Mouse (Mus musculus) neural tube, embryonic 12.5 days (tissue): ENCODE results near the gene Igfals. TPM values are rescaled to one million over a fixed set of nuclear protein-coding genes. Genes with fewer than 3 reads are reported as not detected.
A peak's percentile ranks its signal among the peaks of the same experiment; 100 is the strongest.

Experiments used
- ATAC-seq: fragments of 200-750 bp; cut with Nextera tagmentation; 2 replicates; pipeline ENCODE4 v1.8.0; 2017; ENCODE audit warnings: low read depth, mild to moderate bottlenecking, moderate TSS enrichment, moderate library complexity; ENCODE audit not compliant: low FRiP score
- H3K27ac ChIP-seq: fragments of 300-500 bp; sonication (generic); 2 replicates; pipeline ENCODE4 v1.5.1; 2016
- H3K27me3 ChIP-seq: fragments of 300-500 bp; sonication (generic); replicated peaks from 2 replicates; pipeline ENCODE4 v1.6.1; 2016; ENCODE audit warnings: mild to moderate bottlenecking
- H3K36me3 ChIP-seq: fragments of 300-500 bp; sonication (generic); 2 replicates; pipeline ENCODE4 v1.6.1; 2016; ENCODE audit warnings: mild to moderate bottlenecking
- H3K4me1 ChIP-seq: fragments of 300-500 bp; sonication (generic); 2 replicates; pipeline ENCODE4 v1.6.1; 2016
- H3K4me2 ChIP-seq: fragments of 300-500 bp; sonication (generic); replicated peaks from 2 replicates; pipeline ENCODE4 v1.6.1; 2016; ENCODE audit warnings: mild to moderate bottlenecking
- H3K4me3 ChIP-seq: fragments of 300-500 bp; sonication (generic); 2 replicates; pipeline ENCODE4 v1.5.1; 2016
- H3K9ac ChIP-seq: fragments of 300-500 bp; sonication (generic); 2 replicates; pipeline ENCODE4 v1.6.1; 2016; ENCODE audit warnings: mild to moderate bottlenecking
- H3K9me3 ChIP-seq: fragments of 300-500 bp; sonication (generic); 2 replicates; pipeline ENCODE4 v1.6.1; 2016; ENCODE audit warnings: mild to moderate bottlenecking
- WGBS: fragments of 180-500 bp; shearing (Covaris S2); methylation state at CpG from one replicate; pipeline ENCODE4 v1.1.7; 2016; 5-methylcytosine and 5-hydroxymethylcytosine counted together
- polyA plus RNA-seq: library from polyadenylated mRNA; unstranded; fragments of >200 nt; fragmentation: Nextera tagmentation; extraction: Ambion mirVana; gene quantifications from 2 replicates; pipeline ENCODE4 v1.2.1, GENCODE M21; 2016

Gene Igfals
- polyA plus RNA-seq, 1 experiment from 2014 or later = 0.28 TPM

DNA sequence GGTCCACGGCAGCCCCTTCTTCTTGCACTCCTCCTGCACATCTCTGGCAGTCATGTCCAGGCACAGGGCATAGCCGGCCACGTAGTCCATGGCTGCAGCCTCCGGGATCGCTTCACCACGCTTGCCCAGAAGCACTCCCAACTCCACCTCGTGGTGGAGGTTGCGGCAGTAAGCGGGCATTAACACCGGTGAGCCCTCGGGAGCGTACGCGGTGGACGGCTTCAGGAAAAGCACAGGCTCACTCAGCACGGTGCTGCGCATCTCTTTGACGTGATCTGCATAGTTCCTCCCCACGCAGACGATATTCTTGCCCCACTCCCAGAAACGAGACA is 16.1 kb upstream of the Igfals start:
- no peaks in the 10 kb centered on the region for H3K9me3 ChIP-seq
- H3K4me3 ChIP-seq = peak overlapping the region; percentile 78
- WGBS = under 1% methylated on average over 21 of the region's 21 CpGs
- ATAC-seq = peak; percentile 73
- H3K27ac ChIP-seq = no peak overlapping the region
- peaks cover 4% of the 10 kb centered on the region; the same call in 1 of the 2 replicates for H3K27me3 ChIP-seq
- H3K4me1 ChIP-seq = peaks cover 17% of the 10 kb centered on the region; the same call in 1 of the 2 replicates
- H3K4me2 ChIP-seq = peak overlapping the region; percentile 92
- peaks cover 7% of the 10 kb centered on the region for H3K36me3 ChIP-seq
- peak overlapping the region; percentile 77 for H3K9ac ChIP-seq

DNA sequence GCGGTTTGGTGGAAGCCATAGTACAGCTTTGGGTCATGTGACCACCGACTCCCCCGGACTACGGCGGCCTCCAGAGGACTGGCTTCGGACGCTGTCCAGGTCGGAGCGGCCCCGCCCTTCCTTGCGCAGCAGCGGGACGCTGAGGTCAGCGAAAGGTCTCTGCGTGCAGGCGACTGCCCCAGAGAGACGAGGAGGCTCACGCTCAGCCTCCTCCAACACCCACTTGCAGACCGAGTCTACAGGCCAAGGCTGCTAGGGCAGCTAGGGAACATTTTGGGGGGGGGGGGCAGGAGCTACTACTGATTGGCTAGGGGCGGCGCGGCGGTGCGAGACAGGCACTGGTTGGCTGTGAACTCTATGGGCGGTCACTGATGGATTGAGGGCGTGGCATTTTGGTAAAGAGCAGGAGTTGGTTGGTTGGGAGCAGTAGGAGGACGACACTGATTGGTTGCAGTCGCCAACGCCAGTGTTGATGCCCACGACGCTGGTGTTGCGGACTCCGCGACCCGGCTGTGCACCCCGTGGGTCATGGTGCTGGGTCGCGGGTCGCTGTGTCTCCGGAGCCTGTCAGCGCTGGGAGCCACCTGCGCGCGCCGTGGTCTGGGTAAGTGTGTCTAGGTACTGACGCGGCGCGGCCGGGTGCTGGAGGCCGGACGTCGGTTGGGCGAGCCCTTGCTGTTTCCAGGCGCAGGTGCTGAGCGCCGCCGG is 15.6 kb upstream of the Igfals start, which contains the start of gene Fahd1:
Gene Fahd1, minus strand, starts transcription at position 300 of the 708 bp plus-strand sequence.
- peaks cover 4% of the 10 kb centered on the region; the same call in 1 of the 2 replicates for H3K27me3 ChIP-seq
- peak within 1 kb of the TSS; percentile 92 for H3K4me2 ChIP-seq
- H3K9ac ChIP-seq = peak within 1 kb of the TSS; percentile 77
- H3K4me1 ChIP-seq = peaks cover 17% of the 10 kb centered on the region; the same call in 1 of the 2 replicates
- H3K9me3 ChIP-seq = no peaks in the 10 kb centered on the region
- H3K4me3 ChIP-seq = peak within 1 kb of the TSS; percentile 78
- H3K36me3 ChIP-seq = peaks cover 7% of the 10 kb centered on the region
- H3K27ac ChIP-seq = peak within 1 kb of the TSS; percentile 84
- WGBS = under 1% methylated on average over 58 of the region's 58 CpGs
- peak; percentile 100 for ATAC-seq

DNA sequence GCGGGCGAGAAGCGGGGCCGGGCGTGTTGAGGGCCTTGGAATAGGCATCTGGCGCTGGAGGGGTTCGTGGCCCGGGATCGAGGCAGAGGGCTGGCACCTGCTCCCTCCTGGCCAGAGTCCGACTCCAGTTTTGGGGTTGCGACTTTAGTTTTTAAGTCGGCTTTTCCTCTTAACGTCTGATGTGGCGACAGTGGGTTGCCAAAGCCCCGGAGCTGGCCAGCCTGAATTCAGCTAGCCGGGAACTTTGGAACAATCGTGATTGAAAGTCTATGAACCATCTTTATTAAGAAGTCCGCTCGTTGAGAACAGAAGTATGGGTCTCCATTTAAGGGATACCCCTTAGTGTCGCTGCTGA is 15.0 kb upstream of the Igfals start:
- H3K9me3 ChIP-seq = no peaks in the 10 kb centered on the region
- H3K4me2 ChIP-seq = peak overlapping the region; percentile 92
- peaks cover 4% of the 10 kb centered on the region; the same call in 1 of the 2 replicates for H3K27me3 ChIP-seq
- peaks cover 7% of the 10 kb centered on the region for H3K36me3 ChIP-seq
- H3K4me3 ChIP-seq = peak overlapping the region; percentile 78
- no peak; the same call in 1 of the 2 replicates for ATAC-seq
- H3K27ac ChIP-seq = no peak overlapping the region; the same call in 1 of the 2 replicates
- WGBS = 2% methylated on average over 20 of the region's 20 CpGs
- H3K9ac ChIP-seq = peak overlapping the region; percentile 67
- peaks cover 17% of the 10 kb centered on the region; the same call in 1 of the 2 replicates for H3K4me1 ChIP-seq

DNA sequence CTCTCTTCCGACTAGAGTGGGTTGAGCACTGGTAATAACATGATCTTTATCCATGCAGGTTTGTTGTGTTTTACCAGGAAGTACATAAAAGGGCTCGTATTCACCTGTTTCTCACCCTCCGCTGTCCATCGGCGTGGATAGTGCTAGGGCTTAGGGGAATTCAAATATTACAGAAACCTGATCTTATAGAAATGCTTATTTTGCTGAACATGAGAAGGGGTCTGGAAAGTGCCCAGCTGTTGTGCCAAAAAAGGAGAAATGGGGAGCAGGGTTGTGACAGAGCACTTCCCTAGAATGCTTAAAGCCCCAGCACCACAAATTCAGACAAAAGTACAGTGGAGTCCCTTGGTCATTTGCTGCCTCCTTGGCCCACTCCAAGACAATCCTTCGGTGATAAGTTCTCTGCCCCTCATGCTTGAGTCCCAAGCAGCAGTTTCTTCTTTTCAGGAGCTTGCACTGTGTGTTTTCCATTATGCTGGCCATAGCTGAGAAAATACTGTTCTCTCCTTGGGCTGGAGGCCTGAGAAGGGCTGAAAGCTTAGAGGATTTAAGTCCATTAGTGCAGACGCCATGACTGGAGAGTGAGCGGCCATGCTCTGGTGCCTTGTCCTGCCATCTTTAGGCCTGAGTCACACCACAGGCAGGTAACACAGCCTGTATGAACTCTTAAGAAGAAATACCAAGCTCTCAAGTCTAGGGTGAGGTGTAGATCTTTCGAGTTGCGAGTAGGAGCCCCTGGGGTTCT is 14.2 kb upstream of the Igfals start:
- H3K27ac ChIP-seq = no peak overlapping the region
- peak overlapping the region; percentile 78; the same call in 1 of the 2 replicates for H3K4me3 ChIP-seq
- 85% methylated on average over 10 of the region's 10 CpGs for whole genome bisulfite sequencing

DNA sequence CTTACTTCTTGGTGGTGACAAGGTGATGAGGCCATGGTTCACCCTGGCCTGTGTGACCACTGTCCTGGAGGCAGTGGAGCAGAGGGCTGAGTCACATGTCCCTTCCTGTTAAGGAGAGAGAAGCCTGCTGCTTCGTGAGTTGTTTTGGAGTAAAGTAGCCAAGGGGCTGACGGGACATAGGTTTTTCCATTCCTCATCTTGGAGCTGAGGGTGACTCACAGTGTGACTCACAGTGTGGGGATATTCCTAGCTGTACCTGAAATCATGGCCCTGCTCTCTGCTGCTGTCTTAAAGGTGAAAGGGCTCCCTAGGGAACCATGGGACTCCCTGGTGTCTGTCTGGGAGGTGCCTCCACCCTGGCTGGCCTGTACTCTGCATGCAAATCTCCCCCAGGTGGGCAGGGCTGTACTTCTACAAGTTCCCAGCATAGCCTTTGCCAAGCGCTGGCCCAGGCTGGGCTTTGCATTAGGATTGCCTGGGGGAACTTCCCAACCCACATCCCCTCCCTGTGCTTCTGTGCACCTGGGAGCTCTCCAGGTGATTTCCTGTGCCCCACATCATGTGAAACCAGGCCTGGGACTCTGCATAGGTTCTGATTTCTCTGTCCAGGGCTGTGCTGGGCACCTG is 9.8 kb upstream of the Igfals start:
- no peaks in the 10 kb centered on the region for H3K9me3 ChIP-seq
- H3K27ac ChIP-seq = no peak overlapping the region
- H3K36me3 ChIP-seq = peaks cover 33% of the 10 kb centered on the region
- H3K9ac ChIP-seq = no peak overlapping the region
- H3K4me2 ChIP-seq = no peak overlapping the region
- H3K27me3 ChIP-seq = peaks cover 4% of the 10 kb centered on the region; the same call in 1 of the 2 replicates
- H3K4me3 ChIP-seq = no peak overlapping the region
- WGBS = 92% methylated on average over 3 of the region's 3 CpGs
- H3K4me1 ChIP-seq = peaks cover 7% of the 10 kb centered on the region; the same call in 1 of the 2 replicates
- ATAC-seq = no peak

More for the DNA sequence above, 14.2 kb upstream of the Igfals start:
- Histone ChIP-seq H3K9me3 (no peaks in the 10 kb centered on the region), H3K4me2 (peak overlapping the region; percentile 92), H3K4me1 (peaks cover 17% of the 10 kb centered on the region; the same call in 1 of the 2 replicates), H3K9ac (no peak overlapping the region), H3K36me3 (peaks cover 9% of the 10 kb centered on the region), H3K27me3 (peaks cover 4% of the 10 kb centered on the region; the same call in 1 of the 2 replicates)
- ATAC-seq = no peak

DNA sequence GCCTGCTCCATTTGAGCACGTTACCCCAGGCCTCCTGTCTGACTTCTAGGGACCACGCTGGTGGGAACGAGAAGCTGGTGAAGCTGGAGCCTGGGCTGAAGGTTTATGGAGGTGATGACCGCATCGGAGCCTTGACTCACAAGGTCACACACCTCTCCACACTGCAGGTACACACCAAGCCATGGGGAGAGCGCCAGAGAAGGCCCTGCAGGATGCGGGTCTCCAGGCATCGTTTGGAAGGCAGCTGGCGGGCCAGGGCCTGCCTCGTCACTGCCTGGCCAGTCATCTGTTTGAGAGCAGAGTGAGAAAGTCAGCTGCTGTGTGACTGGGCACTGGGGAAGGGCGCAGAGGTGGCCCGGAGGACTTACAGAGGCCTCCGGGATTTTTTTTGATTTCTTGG is 9.2 kb upstream of the Igfals start:
- Histone ChIP-seq H3K4me2 (no peak overlapping the region), H3K4me3 (no peak overlapping the region), H3K27me3 (peaks cover 3% of the 10 kb centered on the region; the same call in 1 of the 2 replicates), H3K9ac (no peak overlapping the region), H3K27ac (no peak overlapping the region), H3K36me3 (peaks cover 39% of the 10 kb centered on the region), H3K4me1 (peaks cover under 1% of the 10 kb centered on the region; the same call in 1 of the 2 replicates), H3K9me3 (no peaks in the 10 kb centered on the region)
- ATAC-seq = no peak
- 93% methylated on average over 13 of the region's 13 CpGs for WGBS

DNA sequence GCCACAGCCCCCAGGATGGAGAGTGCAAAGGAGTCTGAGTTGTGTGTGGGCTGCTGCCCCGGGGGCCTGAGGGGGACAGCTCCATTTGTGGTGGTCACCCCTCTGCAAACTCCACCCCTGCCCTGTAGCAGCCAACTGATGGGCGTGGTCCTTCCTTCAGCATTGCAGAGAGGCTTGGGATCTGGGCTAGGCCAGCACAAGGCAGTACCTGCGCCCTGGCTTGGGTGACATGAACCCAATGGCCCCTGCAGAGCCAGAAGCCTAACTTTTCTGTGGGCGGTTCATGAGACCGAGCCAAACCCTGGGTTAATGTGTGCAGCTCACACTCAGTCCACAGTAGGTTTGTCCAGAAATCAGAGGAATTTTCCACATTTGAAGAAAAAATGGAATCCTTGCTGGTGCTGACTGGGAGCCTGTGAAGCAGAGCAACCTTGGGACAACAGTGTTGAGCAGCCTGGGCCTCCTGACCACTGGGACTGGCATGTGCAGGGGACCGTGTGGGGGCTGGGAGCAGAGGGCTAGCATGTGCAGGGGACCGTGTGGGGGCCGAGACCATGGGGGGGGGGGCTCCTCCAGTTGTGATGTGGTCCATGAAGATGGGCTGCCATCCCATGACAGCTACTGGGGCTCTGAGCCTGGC is 7.8 kb upstream of the Igfals start:
- Histone ChIP-seq H3K27ac (no peak overlapping the region), H3K27me3 (no peaks in the 10 kb centered on the region), H3K9ac (no peak overlapping the region), H3K4me1 (no peaks in the 10 kb centered on the region), H3K36me3 (peaks cover 44% of the 10 kb centered on the region), H3K4me3 (no peak overlapping the region), H3K9me3 (no peaks in the 10 kb centered on the region), H3K4me2 (no peak overlapping the region)
- no peak for ATAC-seq
- WGBS = 81% methylated on average over 8 of the region's 8 CpGs

DNA sequence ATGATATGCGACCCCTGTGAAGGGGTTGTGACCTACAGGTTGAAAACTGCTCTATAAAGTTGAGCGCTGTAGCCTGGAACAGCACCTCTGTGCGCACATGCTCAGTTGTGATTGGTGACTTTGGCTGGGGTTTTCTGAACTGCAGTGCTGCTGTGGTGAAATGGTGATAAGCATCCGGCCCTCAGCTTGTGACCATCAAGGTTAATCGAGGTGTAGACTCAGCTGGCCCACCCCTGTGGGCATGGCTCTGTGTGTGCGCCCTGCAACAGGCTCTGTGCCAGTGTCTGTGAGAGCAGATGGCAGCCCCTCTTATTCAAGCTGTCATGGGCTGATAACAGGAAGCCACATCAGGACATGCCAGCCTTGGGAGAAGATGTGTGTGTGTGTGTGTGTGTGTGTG is 6.8 kb upstream of the Igfals start:
- H3K4me2 ChIP-seq = no peak overlapping the region
- WGBS = 87% methylated on average over 6 of the region's 6 CpGs
- peaks cover 43% of the 10 kb centered on the region for H3K36me3 ChIP-seq
- H3K27ac ChIP-seq = no peak overlapping the region
- no peak overlapping the region for H3K4me3 ChIP-seq
- H3K9ac ChIP-seq = no peak overlapping the region
- H3K9me3 ChIP-seq = no peaks in the 10 kb centered on the region
- H3K4me1 ChIP-seq = no peaks in the 10 kb centered on the region
- ATAC-seq = no peak
- H3K27me3 ChIP-seq = no peaks in the 10 kb centered on the region

DNA sequence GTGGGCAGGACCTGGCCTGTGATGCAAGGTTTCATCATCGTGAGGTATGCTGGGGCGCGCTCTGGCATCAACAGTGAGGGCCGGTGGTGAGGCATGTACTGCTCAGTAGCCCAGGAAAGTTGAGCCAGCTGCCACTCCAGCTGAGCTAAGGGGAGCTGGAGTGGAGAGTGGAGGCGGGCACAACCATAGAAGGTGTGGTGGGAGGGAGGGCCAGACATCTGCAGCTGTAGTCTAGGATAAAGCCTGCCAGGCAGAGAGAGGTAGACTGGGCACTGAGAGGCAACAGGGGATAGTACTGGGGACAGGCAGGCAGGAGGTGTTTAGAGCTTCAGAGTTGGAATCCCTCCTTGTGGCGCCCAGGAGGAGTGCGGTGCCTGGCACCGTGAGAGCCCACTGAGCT is 5.7 kb upstream of the Igfals start:
- H3K27ac ChIP-seq = no peak overlapping the region
- ATAC-seq = no peak
- no peak overlapping the region for H3K9ac ChIP-seq
- H3K27me3 ChIP-seq = no peaks in the 10 kb centered on the region
- H3K36me3 ChIP-seq = peaks cover 49% of the 10 kb centered on the region
- no peaks in the 10 kb centered on the region for H3K4me1 ChIP-seq
- no peak overlapping the region for H3K4me2 ChIP-seq
- no peak overlapping the region for H3K4me3 ChIP-seq
- 96% methylated on average over 8 of the region's 8 CpGs for WGBS
- no peaks in the 10 kb centered on the region for H3K9me3 ChIP-seq

DNA sequence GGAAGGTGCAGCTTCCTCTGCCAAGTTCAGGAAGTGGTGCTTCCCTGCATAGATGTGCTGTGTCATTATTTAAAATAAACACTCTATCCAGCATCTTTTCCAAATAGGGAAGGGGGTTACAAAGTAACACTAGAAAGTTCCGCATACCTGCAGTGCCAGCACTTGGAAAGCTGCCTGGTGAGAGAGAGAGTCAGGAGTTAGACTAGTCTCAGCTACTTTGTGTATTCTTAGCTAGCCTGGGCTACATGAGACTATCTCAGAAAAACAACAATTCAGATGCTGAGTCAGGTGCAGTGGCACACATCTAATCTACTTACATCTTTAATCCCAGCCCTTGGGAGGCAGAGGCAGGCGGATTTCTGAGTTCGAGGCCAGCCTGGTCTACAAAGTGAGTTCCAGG is 4.0 kb upstream of the Igfals start:
- ATAC-seq = no peak
- Histone ChIP-seq H3K4me2 (no peak overlapping the region), H3K4me3 (no peak overlapping the region), H3K27ac (no peak overlapping the region), H3K36me3 (peaks cover 44% of the 10 kb centered on the region), H3K9me3 (no peaks in the 10 kb centered on the region), H3K4me1 (no peaks in the 10 kb centered on the region), H3K27me3 (no peaks in the 10 kb centered on the region), H3K9ac (no peak overlapping the region)
- WGBS = 92% methylated on average over 3 of the region's 3 CpGs

DNA sequence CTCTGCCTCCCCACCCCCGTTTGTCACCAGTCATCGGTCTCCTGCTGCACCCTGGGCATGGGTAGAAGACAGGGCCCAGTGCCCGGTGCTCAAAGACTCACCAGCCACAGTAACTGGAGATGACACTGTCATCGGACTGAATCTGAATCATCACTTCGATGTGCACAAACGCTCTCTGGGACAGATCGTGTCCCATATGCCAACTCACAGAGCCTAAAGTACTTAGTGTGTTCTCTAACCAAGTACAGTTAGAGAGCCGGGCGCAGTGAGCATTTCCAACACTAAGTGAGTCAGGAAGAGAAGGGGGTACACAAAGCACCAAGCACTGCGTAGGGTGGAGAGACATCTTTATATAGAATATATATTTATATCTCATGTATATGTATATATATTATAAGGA is 2.1 kb downstream of the Igfals start:
- Histone ChIP-seq H3K9ac (no peak overlapping the region), H3K4me1 (no peaks in the 10 kb centered on the region), H3K4me3 (no peak overlapping the region), H3K27me3 (no peaks in the 10 kb centered on the region), H3K9me3 (no peaks in the 10 kb centered on the region), H3K27ac (no peak overlapping the region), H3K36me3 (peaks cover 12% of the 10 kb centered on the region; the same call in 1 of the 2 replicates), H3K4me2 (no peak overlapping the region)
- 96% methylated on average over 10 of the region's 10 CpGs for WGBS
- no peak for ATAC-seq
